Mouse (Mus musculus) neural tube, embryonic 13.5 days (tissue): ENCODE data around the gene Pcf11. TPM values are rescaled to one million over a fixed set of nuclear protein-coding genes. Genes with fewer than 3 reads are reported as not detected.

Source experiments
- ATAC-seq: fragments of 200-750 bp; cut with Nextera tagmentation; 2 replicates; pipeline ENCODE4 v1.8.0; 2017; ENCODE audit warnings: low read depth, mild to moderate bottlenecking, moderate TSS enrichment, moderate library complexity
- H3K27ac ChIP-seq: fragments of 300-500 bp; sonication (generic); replicated peaks from 2 replicates; pipeline ENCODE4 v1.5.1; 2015; ENCODE audit warnings: moderate library complexity, mild to moderate bottlenecking, inconsistent platforms
- H3K27me3 ChIP-seq: fragments of 300-500 bp; sonication (generic); 2 replicates; pipeline ENCODE4 v1.6.1; 2015; ENCODE audit warnings: mild to moderate bottlenecking, inconsistent platforms
- H3K36me3 ChIP-seq: fragments of 300-500 bp; sonication (generic); 2 replicates; pipeline ENCODE4 v1.6.1; 2015; ENCODE audit warnings: mild to moderate bottlenecking, inconsistent platforms
- H3K4me1 ChIP-seq: fragments of 300-500 bp; sonication (generic); replicated peaks from 2 replicates; pipeline ENCODE4 v1.6.1; 2015; ENCODE audit warnings: inconsistent platforms
- H3K4me2 ChIP-seq: fragments of 300-500 bp; sonication (generic); 2 replicates; pipeline ENCODE4 v1.6.1; 2015; ENCODE audit warnings: inconsistent platforms, mild to moderate bottlenecking, moderate library complexity
- H3K4me3 ChIP-seq: fragments of 300-500 bp; sonication (generic); 2 replicates; pipeline ENCODE4 v1.5.1; 2015; ENCODE audit warnings: mild to moderate bottlenecking, inconsistent platforms
- H3K9ac ChIP-seq: fragments of 300-500 bp; sonication (generic); 2 replicates; pipeline ENCODE4 v1.6.1; 2015; ENCODE audit warnings: moderate library complexity, mild to moderate bottlenecking, inconsistent platforms
- H3K9me3 ChIP-seq: fragments of 300-500 bp; sonication (generic); 2 replicates; pipeline ENCODE4 v1.6.1; 2016; ENCODE audit warnings: inconsistent platforms
- WGBS: fragments of 180-500 bp; shearing (Covaris S2); methylation state at CpG from one replicate; pipeline ENCODE4 v1.1.7; 2015; 5-methylcytosine and 5-hydroxymethylcytosine counted together
- polyA plus RNA-seq: library from polyadenylated mRNA; unstranded; fragments of >200 nt; fragmentation: Nextera tagmentation; extraction: Ambion mirVana; gene quantifications from 2 replicates; pipeline ENCODE4 v1.2.1, GENCODE M21; 2015

Pcf11 gene
- polyA plus RNA-seq, result 20.5 and 21.0 TPM in 2 replicates

GRCm38 (mm10) chr7:92669507-92670471 is at the start of gene Pcf11:
Gene Pcf11, minus strand, starts transcription at chr7:92669934.
- Histone ChIP-seq H3K9me3 (no peaks in the 10 kb centered on the region), H3K36me3 (peaks cover 4% of the 10 kb centered on the region; the same call in 1 of the 2 replicates), H3K4me3 (peak within 1 kb of the TSS; percentile 78), H3K27me3 (no peaks in the 10 kb centered on the region), H3K4me1 (peaks cover 31% of the 10 kb centered on the region), H3K27ac (peak within 1 kb of the TSS; percentile 99), H3K9ac (peak within 1 kb of the TSS; percentile 99), H3K4me2 (peak within 1 kb of the TSS; percentile 89)
- WGBS, result under 1% methylated on average over 86 of the region's 88 CpGs
- peak; percentile 99 for ATAC-seq

- H3K36me3 ChIP-seq, result no peaks in the 10 kb centered on the region
- no peaks in the 10 kb centered on the region for H3K4me1 ChIP-seq
- H3K4me2 ChIP-seq, result no peak overlapping the region
- no peak overlapping the region for H3K9ac ChIP-seq
- no peak overlapping the region for H3K27ac ChIP-seq
- 92% methylated on average over 1 of the region's 1 CpGs for WGBS
- no peak overlapping the region for H3K4me3 ChIP-seq
- no peaks in the 10 kb centered on the region for H3K9me3 ChIP-seq
- no peaks in the 10 kb centered on the region for H3K27me3 ChIP-seq
- no peak for ATAC-seq
Observed at GRCm38 (mm10) chr7:92715055-92715454, 45.3 kb upstream of the Pcf11 start.

DNA sequence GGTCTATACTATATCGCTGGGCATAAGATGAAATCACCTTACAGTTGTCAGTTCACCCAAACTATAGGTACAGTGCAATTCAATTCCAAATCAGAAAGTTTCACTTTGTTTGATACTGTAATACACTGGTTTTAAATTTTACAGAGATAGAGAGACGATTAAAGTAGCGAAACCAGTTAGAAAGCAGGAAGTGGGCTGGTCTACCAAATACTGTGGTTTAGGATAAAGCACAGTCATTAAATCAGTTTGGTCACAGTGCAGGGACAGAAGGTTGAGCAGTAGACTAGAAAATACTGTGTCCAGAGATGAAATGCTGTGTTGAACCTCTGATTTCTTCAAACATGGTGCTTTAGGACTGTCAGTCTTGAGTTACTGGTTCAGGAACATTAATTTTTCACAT is 41.9 kb upstream of the Pcf11 start:
- Histone ChIP-seq H3K4me1 (0 out of 2 replicates have a peak, but pooled peaks cover 2% of the 10 kb centered on the region), H3K9me3 (no peaks in the 10 kb centered on the region), H3K9ac (no peak overlapping the region), H3K4me3 (no peak overlapping the region), H3K36me3 (no peaks in the 10 kb centered on the region), H3K27ac (no peak overlapping the region), H3K4me2 (no peak overlapping the region), H3K27me3 (no peaks in the 10 kb centered on the region)
- ATAC-seq, result no peak
- 84% methylated on average over 3 of the region's 3 CpGs for WGBS

GRCm38 (mm10) chr7:92709573-92709972 is 39.8 kb upstream of the Pcf11 start:
- Histone ChIP-seq H3K9ac (no peak overlapping the region), H3K4me2 (no peak overlapping the region), H3K9me3 (no peaks in the 10 kb centered on the region), H3K36me3 (no peaks in the 10 kb centered on the region), H3K27me3 (no peaks in the 10 kb centered on the region), H3K4me3 (no peak overlapping the region), H3K4me1 (0 out of 2 replicates have a peak, but pooled peaks cover 2% of the 10 kb centered on the region), H3K27ac (no peak overlapping the region)
- ATAC-seq, result no peak
- 27% methylated on average over 2 of the region's 2 CpGs for WGBS

GRCm38 (mm10) chr7:92706711-92707110 is 37.0 kb upstream of the Pcf11 start:
- Histone ChIP-seq H3K4me2 (peak overlapping the region; percentile 1; the same call in 1 of the 2 replicates), H3K9ac (no peak overlapping the region), H3K36me3 (no peaks in the 10 kb centered on the region), H3K4me3 (no peak overlapping the region), H3K27ac (no peak overlapping the region), H3K9me3 (no peaks in the 10 kb centered on the region), H3K4me1 (0 out of 2 replicates have a peak, but pooled peaks cover 2% of the 10 kb centered on the region), H3K27me3 (no peaks in the 10 kb centered on the region)
- peak; percentile 56; the same call in 1 of the 2 replicates for ATAC-seq
- 61% methylated on average over 12 of the region's 12 CpGs for WGBS

DNA sequence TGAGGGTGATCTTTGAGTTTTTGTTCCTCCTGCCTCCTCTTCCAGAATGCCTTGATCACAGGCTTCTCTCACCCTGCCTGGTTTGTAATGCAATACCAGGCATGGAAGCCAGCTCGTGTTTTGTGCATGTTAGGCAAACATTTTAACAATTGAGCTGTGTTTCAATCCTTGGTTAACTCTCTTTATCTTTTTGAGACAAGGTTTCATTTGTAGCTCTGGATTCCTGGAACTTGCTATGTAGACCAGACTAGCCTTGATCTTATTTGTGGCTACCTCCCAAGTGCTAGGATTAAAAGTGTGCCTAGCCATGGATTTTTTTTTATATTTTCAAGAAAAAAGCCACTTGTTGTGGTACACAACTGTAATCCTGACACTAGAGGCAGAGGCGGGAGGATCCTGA is 35.8 kb upstream of the Pcf11 start:
- Histone ChIP-seq H3K9me3 (no peaks in the 10 kb centered on the region), H3K4me3 (no peak overlapping the region), H3K9ac (no peak overlapping the region), H3K4me2 (no peak overlapping the region), H3K27me3 (no peaks in the 10 kb centered on the region), H3K27ac (no peak overlapping the region), H3K36me3 (no peaks in the 10 kb centered on the region), H3K4me1 (0 out of 2 replicates have a peak, but pooled peaks cover 2% of the 10 kb centered on the region)
- ATAC-seq, result no peak
- WGBS, result 79% methylated on average over 2 of the region's 2 CpGs

- Histone ChIP-seq H3K4me3 (no peak overlapping the region), H3K27me3 (no peaks in the 10 kb centered on the region)
- 80% methylated on average over 1 of the region's 1 CpGs for WGBS
Observed at GRCm38 (mm10) chr7:92703661-92704060, 33.9 kb upstream of the Pcf11 start.

GRCm38 (mm10) chr7:92698770-92699169 is 29.0 kb upstream of the Pcf11 start:
- Histone ChIP-seq H3K4me3 (no peak overlapping the region), H3K9ac (no peak overlapping the region), H3K27me3 (no peaks in the 10 kb centered on the region), H3K9me3 (no peaks in the 10 kb centered on the region), H3K36me3 (no peaks in the 10 kb centered on the region), H3K4me2 (no peak overlapping the region), H3K27ac (no peak overlapping the region), H3K4me1 (0 out of 2 replicates have a peak, but pooled peaks cover 3% of the 10 kb centered on the region)
- no peak for ATAC-seq
- WGBS, result 75% methylated on average over 5 of the region's 5 CpGs

More at GRCm38 (mm10) chr7:92703661-92704060, 33.9 kb upstream of the Pcf11 start:
- Histone ChIP-seq H3K27ac (no peak overlapping the region), H3K4me1 (no peaks in the 10 kb centered on the region), H3K36me3 (no peaks in the 10 kb centered on the region), H3K4me2 (no peak overlapping the region), H3K9ac (no peak overlapping the region), H3K9me3 (no peaks in the 10 kb centered on the region)
- no peak for ATAC-seq

DNA sequence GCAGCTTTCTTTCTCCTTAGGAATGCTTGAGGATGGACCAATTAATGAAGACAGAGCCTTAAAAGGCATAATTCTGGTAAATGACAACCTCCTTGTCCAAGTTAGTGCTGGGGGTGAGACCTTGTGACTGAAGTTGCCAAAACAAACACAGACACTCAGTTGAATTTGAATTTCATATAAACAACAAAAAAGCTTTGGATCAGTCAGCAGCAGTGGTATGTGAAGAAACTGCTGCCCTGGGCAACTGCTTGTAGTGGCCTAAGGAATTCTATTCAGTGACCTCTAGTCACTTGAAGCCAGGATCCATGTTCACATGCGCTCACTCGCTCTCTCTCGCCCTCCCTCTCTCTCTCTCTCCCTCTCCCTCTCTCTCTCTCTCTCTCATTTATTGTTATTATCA is 26.7 kb upstream of the Pcf11 start:
- Histone ChIP-seq H3K4me1 (0 out of 2 replicates have a peak, but pooled peaks cover 3% of the 10 kb centered on the region), H3K9ac (no peak overlapping the region), H3K27me3 (no peaks in the 10 kb centered on the region), H3K36me3 (no peaks in the 10 kb centered on the region), H3K4me2 (no peak overlapping the region), H3K4me3 (no peak overlapping the region), H3K27ac (no peak overlapping the region), H3K9me3 (no peaks in the 10 kb centered on the region)
- 71% methylated on average over 3 of the region's 3 CpGs for WGBS
- ATAC-seq, result no peak

DNA sequence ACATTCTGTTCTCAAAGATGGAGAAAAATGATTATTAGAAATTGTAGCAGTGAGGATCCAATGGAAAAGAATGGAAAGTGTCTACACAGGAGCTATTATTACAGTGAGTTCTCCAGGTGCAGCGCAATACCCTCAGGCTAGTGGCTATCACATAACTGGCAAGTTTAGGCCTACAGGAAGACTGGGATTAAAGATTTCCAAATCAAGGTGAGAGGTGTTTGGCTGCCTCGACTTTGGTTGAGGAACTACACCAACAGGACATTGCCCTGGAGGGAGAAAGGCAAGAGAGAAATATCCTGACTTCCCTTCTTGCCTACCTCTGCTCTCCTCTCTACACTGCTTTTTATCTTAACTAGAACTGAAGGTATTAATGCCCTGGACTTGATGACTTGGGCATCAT is 19.4 kb upstream of the Pcf11 start:
- H3K4me3 ChIP-seq, result no peak overlapping the region
- no peak for ATAC-seq
- H3K27me3 ChIP-seq, result no peaks in the 10 kb centered on the region
- H3K9ac ChIP-seq, result no peak overlapping the region
- 85% methylated on average over 2 of the region's 2 CpGs for WGBS
- no peak overlapping the region for H3K4me2 ChIP-seq
- no peaks in the 10 kb centered on the region for H3K4me1 ChIP-seq
- no peaks in the 10 kb centered on the region for H3K36me3 ChIP-seq
- no peaks in the 10 kb centered on the region for H3K9me3 ChIP-seq
- no peak overlapping the region for H3K27ac ChIP-seq

DNA sequence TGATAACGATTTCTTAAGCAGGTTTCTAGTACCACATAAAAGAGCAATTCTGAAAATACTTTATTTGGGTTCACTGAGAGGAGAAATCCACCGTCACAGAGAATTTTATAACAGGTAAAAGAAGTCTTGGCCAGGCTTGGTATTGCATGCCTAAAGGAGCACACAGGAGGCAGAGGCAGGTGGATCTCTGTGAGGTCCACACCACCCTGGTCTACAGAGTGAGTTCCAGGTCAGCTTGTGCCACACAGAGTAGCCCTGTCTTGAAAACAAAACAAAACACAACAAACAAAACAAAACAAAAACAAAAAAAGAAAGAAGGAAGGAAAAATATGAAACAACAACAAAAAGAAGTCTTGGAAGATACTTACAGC is 18.6 kb upstream of the Pcf11 start:
- ATAC-seq, result no peak
- Histone ChIP-seq H3K9ac (no peak overlapping the region), H3K27ac (no peak overlapping the region), H3K4me1 (no peaks in the 10 kb centered on the region), H3K4me3 (no peak overlapping the region), H3K36me3 (no peaks in the 10 kb centered on the region), H3K9me3 (no peaks in the 10 kb centered on the region), H3K4me2 (no peak overlapping the region), H3K27me3 (no peaks in the 10 kb centered on the region)
- 50% methylated on average over 2 of the region's 2 CpGs for WGBS

- Histone ChIP-seq H3K4me3 (no peak overlapping the region), H3K4me1 (no peaks in the 10 kb centered on the region), H3K27me3 (no peaks in the 10 kb centered on the region), H3K9me3 (no peaks in the 10 kb centered on the region), H3K9ac (no peak overlapping the region), H3K4me2 (no peak overlapping the region), H3K36me3 (no peaks in the 10 kb centered on the region), H3K27ac (no peak overlapping the region)
- ATAC-seq, result no peak
- 75% methylated on average over 5 of the region's 5 CpGs for WGBS
Observed at GRCm38 (mm10) chr7:92687556-92688298, 18.0 kb upstream of the Pcf11 start.
